Mouse (Mus musculus) left cerebral cortex, postnatal 14 days (tissue): ENCODE data around the gene Rdh12. TPM values are rescaled to one million over a fixed set of nuclear protein-coding genes. Genes with fewer than 3 reads are reported as not detected.
A peak's percentile ranks its signal among the peaks of the same experiment; 100 is the strongest.
"Not testable (repeated sequence)": the region's sequence is repeated elsewhere in the genome, so short reads cannot be mapped to it uniquely, and the experiment has no call there.

ENCODE experiments used
- DNase-seq, 2 experiments: peaks; one replicate each; pipeline ENCODE4 v3.0.0; 2021 to 2022; ENCODE audit warnings: low spot score in 2 of 2, mixed read lengths in 1 of 2
- intact Hi-C: fragments of 180-260 bp; cut with DNase I; formaldehyde crosslinking; loops from one replicate; pipeline ENCODE4 v1.15.1; 2025
- long read RNA-seq, 2 experiments: library from polyadenylated mRNA; stranded (forward); transcript quantifications; one replicate each; pipeline ENCODE4 v2.0.0; 2021
- total RNA-seq, 2 experiments: library from RNA; stranded (reverse); gene quantifications; 2 replicates each; pipeline ENCODE4 v1.2.3; 2021

The Rdh12 gene
- total RNA-seq, result 1 to 10 TPM in 1 of 2 experiments, under 1 TPM in 1; 0.94 to 1.2 TPM
- long read RNA-seq, experiment 1, result 0 reads
- long read RNA-seq, experiment 2, partial matches to known transcripts, result 1 of 2 reads
- long read RNA-seq, experiment 2, other reads (novel, unspliced or antisense), result 0 of 2 reads

GRCm38 (mm10) chr12:79208703-79209464 lies at the start of gene Rdh12:
TSS of gene Rdh12 (plus strand) at chr12:79208914.
- intact Hi-C loops, result no loop called here
- DNase-seq, result peak; percentile 23 to 43

DNA sequence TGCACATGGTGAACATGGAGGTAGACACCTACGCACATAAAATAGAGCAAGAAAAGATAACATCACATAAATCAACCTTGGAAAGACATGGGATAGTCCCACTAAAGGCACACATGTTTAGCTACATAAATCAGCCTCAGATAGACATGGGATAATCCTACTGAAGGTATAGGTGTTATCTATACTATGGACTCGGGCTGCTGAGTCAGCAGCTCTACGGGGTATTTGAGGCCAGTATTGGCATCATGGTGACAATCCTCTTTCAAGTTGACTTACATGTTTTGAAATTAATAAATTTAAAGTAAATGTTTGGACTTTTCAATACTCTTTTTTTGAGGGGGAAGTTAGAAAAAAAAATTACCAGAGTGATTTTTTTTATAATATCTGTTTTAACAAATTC lies 45.8 kb upstream of the Rdh12 start:
- DNase-seq, result no peak
- intact Hi-C loops, result no loop called here

DNA sequence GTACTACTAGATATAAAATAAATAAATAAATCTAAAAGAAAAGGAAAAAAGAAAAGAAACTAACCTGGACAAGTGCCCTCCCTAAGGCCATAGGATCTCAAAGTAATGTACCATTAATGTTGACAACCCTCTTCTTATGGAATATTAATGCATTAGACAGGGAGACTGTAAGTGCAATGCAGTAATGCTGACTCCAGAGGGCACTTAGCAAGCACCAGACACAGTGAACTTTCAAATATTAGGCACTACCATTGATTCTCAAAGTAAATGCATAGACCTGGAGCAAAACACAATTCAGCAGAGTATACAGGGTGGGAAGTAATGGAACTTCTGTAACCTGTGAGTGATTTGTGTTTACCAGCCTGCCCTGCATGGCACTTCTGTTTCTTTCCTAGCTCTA lies 39.5 kb upstream of the Rdh12 start:
- intact Hi-C loops, result no loop called here
- no peak for DNase-seq

DNA sequence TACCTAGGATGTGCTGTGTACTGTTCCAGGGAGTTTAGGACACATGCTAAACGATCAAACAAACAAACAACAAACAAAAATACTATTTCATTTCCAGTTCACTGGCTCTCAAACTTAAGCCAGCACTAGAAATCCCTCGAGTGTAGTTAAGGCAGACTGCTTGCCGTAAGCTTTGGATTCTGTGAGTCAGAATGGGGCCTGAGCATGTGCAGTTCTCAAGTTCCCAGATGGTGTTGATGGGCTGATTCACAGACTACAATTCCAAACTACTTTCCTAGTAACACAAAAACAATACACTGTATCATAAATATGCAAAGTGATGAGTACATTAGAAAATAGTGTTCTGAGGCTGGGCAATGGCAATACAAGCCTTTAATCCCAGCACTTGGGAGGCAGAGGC lies 38.3 kb upstream of the Rdh12 start:
- DNase-seq, result peak in 1 of 2 experiments; percentile 24
- intact Hi-C loops, result no loop called here

DNA sequence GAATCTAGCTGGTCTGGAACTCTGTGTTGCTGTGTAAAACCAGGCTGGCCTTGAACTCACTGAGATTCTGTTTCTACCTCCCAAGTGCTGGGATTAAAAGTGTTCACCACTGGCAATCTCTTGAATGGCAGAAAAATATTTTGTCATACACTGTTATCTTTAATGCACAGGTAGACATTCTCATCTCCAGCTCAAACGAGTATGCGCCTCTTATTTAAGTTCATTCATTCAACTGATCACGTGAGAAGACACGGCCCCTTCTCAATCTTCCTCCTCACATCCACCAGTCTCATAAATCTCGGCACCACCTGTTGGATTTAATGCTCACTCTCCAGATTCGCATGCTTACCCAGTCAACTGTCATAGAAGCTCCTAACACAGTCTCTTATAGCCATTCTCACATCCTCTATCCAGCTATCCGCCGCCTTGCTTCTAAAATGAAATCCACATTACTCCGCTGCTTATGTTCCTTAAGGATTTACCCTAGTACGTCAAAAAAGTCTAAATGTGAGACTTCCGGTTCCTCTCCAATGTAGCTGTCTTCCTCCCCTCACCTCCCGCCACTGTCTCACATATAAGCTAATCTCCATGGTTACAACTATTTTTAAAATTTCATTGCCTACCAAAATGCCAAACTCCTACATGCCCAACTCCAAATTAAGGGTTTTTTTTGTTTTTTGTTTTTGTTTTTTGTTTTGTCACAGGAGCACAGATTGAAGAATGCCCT lies 37.3 kb upstream of the Rdh12 start:
- intact Hi-C loops, result no loop called here
- peak; percentile 11 to 39 for DNase-seq

DNA sequence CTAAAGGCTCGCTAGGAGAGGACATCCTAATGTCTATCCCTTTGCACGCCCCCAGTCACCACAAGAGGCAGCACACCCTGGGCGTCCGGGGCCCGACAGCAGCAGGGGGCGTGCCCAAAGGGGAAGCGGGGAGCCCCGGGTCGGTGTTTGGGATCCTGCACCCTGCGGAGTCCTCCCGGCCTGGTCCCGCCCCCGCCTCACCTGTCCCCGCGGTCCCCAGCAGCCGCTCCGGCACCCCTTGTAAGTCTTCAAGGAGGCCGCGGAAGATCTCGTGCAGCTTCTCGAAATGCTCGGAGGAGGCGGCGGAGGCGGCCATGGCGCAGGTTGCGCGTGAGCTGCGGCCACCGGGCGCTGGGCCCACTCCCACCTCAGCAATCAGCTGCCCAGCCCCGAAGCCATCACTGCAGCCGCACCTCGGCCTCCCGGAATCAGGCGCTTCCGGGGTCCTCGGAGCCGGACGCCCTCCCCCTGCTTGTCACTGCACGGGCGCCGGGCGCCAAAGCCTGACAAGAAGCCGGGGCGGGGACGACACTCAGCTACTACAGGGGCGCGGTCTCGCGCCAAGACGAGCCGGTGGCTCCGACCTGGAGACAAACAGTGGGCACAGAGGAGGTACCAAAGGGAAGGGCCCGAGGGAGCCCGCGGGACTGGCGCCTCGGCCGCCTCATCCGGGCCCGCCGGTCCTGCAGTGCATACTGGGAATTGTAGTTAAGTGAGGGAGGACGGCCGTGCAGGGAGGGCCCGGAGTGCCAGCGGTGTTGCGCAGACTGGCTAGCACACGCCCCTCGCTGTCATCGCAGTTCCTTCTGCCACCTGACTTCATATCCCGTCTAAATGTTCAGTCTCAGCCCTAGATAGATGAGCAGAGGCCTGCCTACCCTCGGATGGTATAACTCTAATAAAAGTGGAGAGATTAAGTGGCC lies 36.4 kb upstream of the Rdh12 start, which contains the start of gene Vti1b:
Gene Vti1b (minus strand): TSS at position 649 of the 923 bp plus-strand sequence.
- intact Hi-C loops, result no loop called here
- peak; percentile 88 to 91 for DNase-seq

DNA sequence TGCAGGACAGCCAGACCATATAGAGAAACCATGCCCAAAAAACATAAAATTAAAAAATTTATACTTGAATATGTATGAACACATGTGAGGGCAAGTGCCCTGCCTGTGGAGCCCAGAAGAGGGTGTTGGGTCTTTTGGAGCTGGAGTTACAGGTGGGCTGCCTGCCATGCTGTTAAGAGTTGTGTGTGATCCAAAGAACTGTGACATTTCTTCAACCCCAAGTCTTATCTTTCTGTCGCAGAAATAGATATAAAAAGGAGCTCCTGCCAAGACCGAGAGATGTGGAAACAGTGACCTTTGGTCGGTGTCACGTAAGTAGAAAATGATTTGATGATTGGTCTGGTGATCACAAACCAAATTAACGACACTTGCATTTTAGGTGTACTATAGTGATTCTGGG lies 35.0 kb upstream of the Rdh12 start:
- no peak for DNase-seq

DNA sequence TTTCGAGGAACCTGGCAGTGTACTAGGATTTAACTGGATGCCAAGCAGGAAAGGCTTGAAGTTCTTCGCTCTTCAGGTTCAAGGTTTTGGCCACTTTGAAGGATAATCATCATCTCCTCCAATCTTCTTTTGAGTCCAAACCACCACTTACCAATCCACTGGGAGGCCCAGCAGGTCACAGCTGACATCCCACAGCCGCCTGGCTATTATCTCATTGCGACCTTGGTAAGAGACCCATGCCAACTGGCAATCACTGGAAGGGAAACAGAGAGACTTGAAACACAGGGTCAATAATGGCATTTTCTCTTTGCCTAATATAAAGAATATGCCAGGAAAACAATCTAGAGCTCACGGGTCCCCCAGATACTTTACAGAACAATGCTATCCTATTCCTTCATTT lies 32.7 kb upstream of the Rdh12 start:
- intact Hi-C loops, result no loop called here
- no peak for DNase-seq

More for the DNA sequence above, 35.0 kb upstream of the Rdh12 start:
- intact Hi-C loops, result no loop called here

GRCm38 (mm10) chr12:79185160-79185559 lies 23.6 kb upstream of the Rdh12 start:
- DNase-seq, intact Hi-C loops: not testable (repeated sequence)

- intact Hi-C loops, result loop anchor here (5.0 kb wide), 1 partner anchor 66 kb away; no protein-coding TSS in a partner anchor
Measured at GRCm38 (mm10) chr12:79190931-79191673, 17.6 kb upstream of the Rdh12 start.

GRCm38 (mm10) chr12:79191701-79192100 lies 17.0 kb upstream of the Rdh12 start:
- peak; percentile 65 to 81 for DNase-seq
- intact Hi-C loops, result loop anchor here (5.0 kb wide), 1 partner anchor 66 kb away; no protein-coding TSS in a partner anchor

More at GRCm38 (mm10) chr12:79190931-79191673, 17.6 kb upstream of the Rdh12 start:
- peak; percentile 69 to 77 for DNase-seq

GRCm38 (mm10) chr12:79192193-79192592 lies 16.5 kb upstream of the Rdh12 start, which contains the start of gene Rdh11:
TSS of gene Rdh11 (minus strand) at chr12:79192293.
- DNase-seq, result no peak
- intact Hi-C loops, result loop anchor here (5.0 kb wide), 1 partner anchor 65 kb away; no protein-coding TSS in a partner anchor

GRCm38 (mm10) chr12:79193441-79193840 lies 15.3 kb upstream of the Rdh12 start:
- peak; percentile 63 to 77 for DNase-seq
- intact Hi-C loops, result loop anchor here (5.0 kb wide), 1 partner anchor 64 kb away; no protein-coding TSS in a partner anchor

- intact Hi-C loops, result no loop called here
- DNase-seq, result no peak
Measured at GRCm38 (mm10) chr12:79197105-79197504, 11.6 kb upstream of the Rdh12 start.

GRCm38 (mm10) chr12:79201882-79202281 lies 6.8 kb upstream of the Rdh12 start:
- intact Hi-C loops, result no loop called here
- no peak for DNase-seq

DNA sequence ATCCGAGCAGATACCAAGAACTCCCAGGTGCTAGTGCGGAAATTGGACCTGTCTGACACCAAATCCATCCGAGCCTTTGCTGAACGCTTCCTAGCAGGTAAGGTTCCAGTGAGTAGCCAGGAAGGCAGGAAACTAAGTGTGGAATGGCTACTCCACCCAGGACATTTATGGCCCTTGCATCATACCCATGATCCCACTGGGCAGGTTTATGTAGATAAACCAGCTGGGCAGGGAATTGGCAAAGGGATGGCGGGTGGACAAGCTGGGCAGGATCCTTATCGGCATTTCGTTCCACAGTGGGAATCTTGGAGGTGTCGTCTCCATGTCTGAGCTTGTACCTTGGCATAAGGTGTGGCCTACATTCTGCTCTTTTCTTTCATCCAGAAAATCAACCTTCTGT lies 2.7 kb downstream of the Rdh12 start:
- intact Hi-C loops, result no loop called here
- DNase-seq, result no peak

DNA sequence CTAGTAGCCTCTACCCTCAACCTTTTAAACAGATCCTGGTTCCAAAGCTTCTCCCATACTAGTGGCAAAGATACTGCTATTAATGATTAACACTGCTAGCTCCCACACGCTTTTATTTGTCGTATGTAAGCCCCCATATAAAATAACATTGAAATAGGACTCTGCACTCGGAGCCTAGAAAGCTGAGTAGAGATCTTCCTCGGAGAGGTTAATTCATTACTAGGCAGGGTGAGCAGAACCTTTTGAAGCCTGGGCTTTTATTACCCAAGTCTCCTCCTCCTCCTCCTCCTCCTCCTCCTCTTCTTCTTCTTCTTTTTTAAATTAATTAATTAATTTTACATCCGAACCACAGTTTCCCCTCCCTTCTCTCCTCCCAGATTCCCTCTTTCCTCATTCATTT lies 8.8 kb downstream of the Rdh12 start:
- DNase-seq, result no peak
- intact Hi-C loops, result no loop called here

DNA sequence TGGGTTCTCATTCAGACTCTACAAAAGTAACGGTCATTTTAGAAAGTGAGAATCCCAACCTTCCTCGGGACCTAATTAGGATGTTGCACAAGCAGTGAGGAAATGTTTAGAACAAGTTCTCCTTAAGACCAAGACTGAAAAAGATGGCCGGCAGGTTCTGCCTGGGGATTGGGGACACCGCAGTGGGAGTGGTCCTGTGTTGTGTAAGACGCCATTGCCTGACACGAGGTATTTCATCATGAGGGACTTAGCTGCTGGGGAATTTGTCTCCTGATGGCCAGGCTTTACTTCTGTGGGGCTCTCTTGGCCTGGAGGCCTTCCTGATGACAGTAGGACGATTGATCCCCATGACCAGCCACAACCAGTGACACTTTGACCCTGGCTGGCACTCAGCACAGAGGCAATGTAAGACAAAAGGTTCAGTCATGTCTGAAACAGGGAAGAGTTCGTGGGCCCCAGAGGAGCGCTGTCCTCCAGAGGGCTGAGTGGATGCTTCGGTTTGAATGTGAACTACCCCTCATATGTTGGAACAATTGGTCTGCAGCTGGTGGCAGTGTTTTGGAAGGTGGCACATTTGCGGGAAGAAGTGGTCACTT lies 26.9 kb downstream of the Rdh12 start:
- intact Hi-C loops, result no loop called here

More for the DNA sequence above, 26.9 kb downstream of the Rdh12 start:
- no peak for DNase-seq
